Mouse (Mus musculus) heart, embryonic 13.5 days (tissue): Measurements from ENCODE around the gene Fuca1. TPM values are rescaled to one million over a fixed set of nuclear protein-coding genes. Genes with fewer than 3 reads are reported as not detected.

Experiments
- ATAC-seq: fragments of 200-750 bp; cut with Nextera tagmentation; 2 replicates; pipeline ENCODE4 v1.8.0; 2017; ENCODE audit warnings: moderate TSS enrichment; ENCODE audit not compliant: insufficient number of reproducible peaks, low FRiP score, low TSS enrichment; ENCODE audit errors: extremely low read depth
- H3K27ac ChIP-seq: fragments of 300-500 bp; sonication (generic); replicated peaks from 2 replicates; pipeline ENCODE4 v1.5.1; 2015; ENCODE audit warnings: moderate library complexity, mild to moderate bottlenecking, inconsistent platforms
- H3K27me3 ChIP-seq: fragments of 300-500 bp; sonication (generic); replicated peaks from 2 replicates; pipeline ENCODE4 v1.6.1; 2015; ENCODE audit warnings: mild to moderate bottlenecking, inconsistent platforms
- H3K36me3 ChIP-seq: fragments of 300-500 bp; sonication (generic); 2 replicates; pipeline ENCODE4 v1.6.1; 2015; ENCODE audit warnings: mild to moderate bottlenecking, inconsistent platforms
- H3K4me1 ChIP-seq: fragments of 300-500 bp; sonication (generic); 2 replicates; pipeline ENCODE4 v1.6.1; 2015; ENCODE audit warnings: inconsistent platforms
- H3K4me2 ChIP-seq: fragments of 300-500 bp; sonication (generic); 2 replicates; pipeline ENCODE4 v1.6.1; 2015; ENCODE audit warnings: inconsistent platforms, mild to moderate bottlenecking, moderate library complexity
- H3K4me3 ChIP-seq: fragments of 300-500 bp; sonication (generic); 2 replicates; pipeline ENCODE4 v1.5.1; 2015; ENCODE audit warnings: moderate library complexity, mild to moderate bottlenecking, inconsistent platforms
- H3K9ac ChIP-seq: fragments of 300-500 bp; sonication (generic); 2 replicates; pipeline ENCODE4 v1.6.1; 2015; ENCODE audit warnings: inconsistent platforms, mild to moderate bottlenecking, moderate library complexity
- H3K9me3 ChIP-seq: fragments of 300-500 bp; sonication (generic); 2 replicates; pipeline ENCODE4 v1.6.1; 2016; ENCODE audit warnings: inconsistent platforms
- WGBS: fragments of 180-500 bp; shearing (Covaris S2); methylation state at CpG from one replicate; pipeline ENCODE4 v1.1.7; 2015; ENCODE audit warnings: mixed read lengths; 5-methylcytosine and 5-hydroxymethylcytosine counted together
- polyA plus RNA-seq: library from polyadenylated mRNA; unstranded; fragments of >200 nt; fragmentation: Nextera tagmentation; extraction: Ambion mirVana; gene quantifications from 2 replicates; pipeline ENCODE4 v1.2.1, GENCODE M21; 2015

The Fuca1 gene
- polyA plus RNA-seq = 46.0 and 47.9 TPM in 2 replicates

DNA sequence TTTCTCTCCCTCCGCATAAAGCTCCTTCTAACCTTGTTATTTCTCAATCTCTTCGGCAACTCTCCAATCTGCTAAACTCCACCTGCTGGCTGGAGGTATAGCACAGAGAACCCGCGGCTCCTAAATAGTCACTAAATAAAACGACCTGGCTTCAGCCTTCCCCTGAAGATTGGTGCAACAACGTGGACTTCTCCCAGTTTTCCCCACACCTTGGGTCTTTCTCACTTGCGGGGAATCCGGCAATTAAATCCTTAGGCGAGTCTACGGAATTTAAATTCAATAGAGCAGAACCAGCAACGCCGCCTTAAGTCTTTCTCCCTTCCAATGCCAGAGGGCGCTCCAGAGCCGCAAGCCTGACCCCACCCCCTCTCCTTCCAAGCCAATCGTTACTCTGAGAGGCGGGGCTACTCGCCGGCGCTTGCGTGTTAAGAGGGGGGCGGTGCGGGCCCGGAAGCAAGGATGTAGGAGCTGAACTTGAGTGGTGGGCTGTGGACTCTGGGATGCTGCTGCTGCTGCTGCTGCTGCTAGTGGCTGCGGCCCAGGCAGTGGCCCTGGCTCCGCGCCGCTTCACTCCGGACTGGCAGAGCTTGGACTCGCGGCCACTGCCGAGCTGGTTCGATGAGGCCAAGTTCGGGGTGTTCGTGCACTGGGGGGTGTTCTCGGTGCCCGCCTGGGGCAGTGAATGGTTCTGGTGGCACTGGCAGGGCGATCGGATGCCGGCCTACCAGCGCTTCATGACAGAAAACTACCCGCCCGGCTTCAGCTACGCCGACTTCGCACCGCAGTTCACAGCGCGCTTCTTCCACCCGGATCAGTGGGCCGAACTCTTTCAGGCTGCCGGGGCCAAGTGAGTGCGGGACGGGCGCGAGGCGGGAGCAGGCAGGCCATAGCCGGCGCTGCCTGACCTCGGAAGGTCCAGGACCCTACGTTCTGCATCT lies at the start of gene Fuca1:
Gene Fuca1, plus strand, starts transcription at position 432 of the 938 bp plus-strand sequence.
- H3K4me1 ChIP-seq = peaks cover 17% of the 10 kb centered on the region

GRCm38 (mm10) chr4:135872015-135872414 lies 48.5 kb upstream of the Fuca1 start:
- peak overlapping the region; percentile 96 for H3K9ac ChIP-seq
- H3K36me3 ChIP-seq = peaks cover 36% of the 10 kb centered on the region
- peaks cover 58% of the 10 kb centered on the region for H3K4me1 ChIP-seq
- WGBS = 35% methylated on average over 3 of the region's 3 CpGs
- H3K27ac ChIP-seq = peak overlapping the region; percentile 98
- H3K27me3 ChIP-seq = no peaks in the 10 kb centered on the region
- ATAC-seq = no peak
- H3K4me3 ChIP-seq = peak overlapping the region; percentile 76
- peak overlapping the region; percentile 74 for H3K4me2 ChIP-seq
- H3K9me3 ChIP-seq = no peaks in the 10 kb centered on the region

More for the DNA sequence above, at the start of gene Fuca1:
- H3K27me3 ChIP-seq = no peaks in the 10 kb centered on the region
- H3K9ac ChIP-seq = peak within 1 kb of the TSS; percentile 88
- WGBS = 1% methylated on average over 60 of the region's 60 CpGs
- H3K36me3 ChIP-seq = peaks cover 20% of the 10 kb centered on the region
- H3K4me2 ChIP-seq = peak within 1 kb of the TSS; percentile 93
- no peaks in the 10 kb centered on the region for H3K9me3 ChIP-seq
- peak within 1 kb of the TSS; percentile 74 for H3K27ac ChIP-seq
- peak; percentile 94 for ATAC-seq
- peak within 1 kb of the TSS; percentile 89 for H3K4me3 ChIP-seq

DNA sequence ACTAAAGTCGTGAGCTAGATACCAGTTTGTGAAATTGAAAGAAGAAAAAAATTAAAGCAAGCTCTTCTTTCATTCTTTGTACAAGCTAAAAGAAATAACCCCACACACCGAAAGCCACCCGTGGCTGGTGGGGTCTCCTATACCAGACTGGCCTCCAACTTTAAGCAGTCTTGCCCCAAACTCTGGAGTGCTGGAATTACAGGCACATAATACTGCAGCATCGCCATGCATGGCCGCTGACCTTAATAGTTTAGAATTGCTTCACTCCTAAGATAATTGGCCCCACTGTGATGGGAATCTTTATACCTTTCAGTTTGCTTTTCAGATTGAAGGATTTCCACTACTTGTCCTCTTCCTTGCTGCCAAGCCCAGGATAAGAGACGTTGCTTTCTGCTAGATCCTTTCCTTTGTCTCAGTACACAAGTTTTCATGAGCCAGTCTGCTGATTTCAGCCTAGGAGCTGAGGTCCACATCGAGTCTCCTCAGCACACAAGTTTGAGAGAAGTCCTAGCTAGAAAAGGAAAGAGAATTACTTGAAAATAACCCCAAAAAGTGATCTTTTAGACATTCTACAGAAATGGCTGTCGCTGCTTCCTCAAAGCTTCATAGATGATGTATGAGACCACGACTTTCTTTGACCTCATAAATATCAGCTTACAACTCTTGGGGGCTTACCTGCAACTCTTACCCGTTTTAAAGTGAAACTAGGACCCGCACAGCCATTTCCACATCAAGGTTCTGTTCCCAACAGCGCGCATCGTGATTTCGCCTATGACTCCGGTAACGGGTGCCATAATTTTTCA lies 47.7 kb upstream of the Fuca1 start:
- peak overlapping the region; percentile 98 for H3K27ac ChIP-seq
- H3K4me2 ChIP-seq = peak overlapping the region; percentile 74
- H3K27me3 ChIP-seq = no peaks in the 10 kb centered on the region
- H3K4me1 ChIP-seq = peaks cover 60% of the 10 kb centered on the region
- ATAC-seq = no peak
- WGBS = 12% methylated on average over 17 of the region's 17 CpGs
- peak overlapping the region; percentile 76 for H3K4me3 ChIP-seq
- no peaks in the 10 kb centered on the region for H3K9me3 ChIP-seq
- peaks cover 33% of the 10 kb centered on the region for H3K36me3 ChIP-seq
- peak overlapping the region; percentile 96 for H3K9ac ChIP-seq

DNA sequence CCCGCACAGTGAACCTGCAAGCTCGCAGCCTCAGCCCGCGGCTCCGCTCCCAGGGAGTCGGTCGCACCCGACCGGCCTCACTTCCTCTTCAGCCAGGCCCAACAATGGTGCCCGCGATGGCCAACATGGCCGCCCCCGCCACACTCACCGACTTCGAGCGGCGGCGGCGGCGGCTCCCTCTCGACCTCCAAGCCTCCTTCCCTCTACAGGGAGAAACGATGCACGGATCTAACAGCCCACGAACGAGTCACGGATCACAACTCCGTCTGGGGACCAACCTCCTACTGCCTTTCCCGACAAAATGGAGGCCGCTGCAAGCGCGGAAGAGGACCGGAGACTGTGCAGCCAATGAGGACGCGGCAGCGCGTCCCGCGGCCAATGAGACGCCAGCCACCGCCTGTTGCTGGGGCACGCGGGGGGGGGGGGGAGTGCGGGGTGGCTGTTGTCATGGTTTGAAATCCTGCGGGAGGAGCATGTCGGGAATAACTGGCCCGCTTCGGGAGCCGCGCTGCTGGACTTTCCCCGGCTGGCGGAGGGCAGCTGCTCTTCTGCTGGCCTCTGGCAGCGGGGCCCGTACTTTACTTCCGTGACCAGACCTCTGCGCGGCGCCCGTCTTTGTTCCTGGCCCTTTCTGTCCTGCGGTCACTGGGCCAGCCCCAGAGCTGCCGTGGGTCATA lies 46.9 kb upstream of the Fuca1 start, which contains the start of gene Pnrc2:
Gene Pnrc2, minus strand, starts transcription at position 325 of the 677 bp plus-strand sequence.
- whole genome bisulfite sequencing = 0% methylated on average over 60 of the region's 60 CpGs
- peak within 1 kb of the TSS; percentile 98 for H3K27ac ChIP-seq
- H3K4me3 ChIP-seq = peak within 1 kb of the TSS; percentile 76
- no peaks in the 10 kb centered on the region for H3K9me3 ChIP-seq
- H3K4me2 ChIP-seq = peak within 1 kb of the TSS; percentile 74
- peaks cover 60% of the 10 kb centered on the region for H3K4me1 ChIP-seq
- H3K36me3 ChIP-seq = peaks cover 33% of the 10 kb centered on the region
- peak; percentile 88 for ATAC-seq
- H3K27me3 ChIP-seq = no peaks in the 10 kb centered on the region
- peak within 1 kb of the TSS; percentile 96 for H3K9ac ChIP-seq

DNA sequence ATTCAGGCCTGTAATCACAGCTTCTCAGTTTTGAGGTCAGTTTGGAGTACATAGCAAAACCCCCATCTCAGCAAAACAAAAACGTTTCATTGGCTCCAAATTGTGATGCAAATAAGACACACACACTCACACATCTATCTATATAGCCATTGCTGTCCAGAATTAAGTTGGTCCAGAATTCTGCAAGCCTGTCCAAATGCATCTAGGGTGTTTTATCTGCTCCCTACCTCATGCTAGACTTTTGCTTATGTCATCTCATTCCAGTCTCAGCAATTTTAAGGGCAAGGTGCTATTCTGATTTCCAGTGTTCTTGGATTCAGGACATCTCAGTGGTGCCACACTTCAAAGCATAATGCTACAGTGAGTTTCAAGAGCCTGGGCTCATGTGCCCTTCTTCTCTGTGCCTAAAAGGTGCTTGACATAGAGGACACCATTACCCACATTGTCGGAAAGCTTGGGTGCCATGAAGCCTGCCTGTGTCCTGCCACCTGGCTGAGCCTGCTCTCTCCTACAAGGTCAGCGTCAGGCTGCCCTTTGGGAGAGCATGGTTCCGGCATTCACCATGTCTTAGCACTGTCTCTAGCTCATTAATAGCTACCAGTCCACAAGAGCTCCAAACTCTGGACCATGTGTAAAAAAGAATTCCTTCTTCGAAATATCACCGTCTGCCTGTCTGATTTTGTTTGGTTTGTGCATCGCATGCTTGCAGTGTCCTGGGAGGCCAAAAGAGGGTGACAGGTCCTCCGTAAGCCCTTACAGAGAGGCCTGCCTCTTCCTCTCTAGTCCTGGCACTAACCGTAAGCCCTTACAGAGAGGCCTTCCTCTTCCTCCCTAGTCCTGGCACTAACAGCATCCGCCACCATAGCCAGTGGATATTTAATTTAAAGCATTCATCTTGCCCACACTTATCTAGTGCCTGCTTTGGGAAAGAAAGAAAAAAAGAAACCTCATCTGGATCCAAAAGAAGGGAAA lies 45.7 kb upstream of the Fuca1 start:
- H3K27ac ChIP-seq = peak overlapping the region; percentile 98

GRCm38 (mm10) chr4:135875546-135875945 lies 45.0 kb upstream of the Fuca1 start:
- peak overlapping the region; percentile 96 for H3K9ac ChIP-seq
- H3K4me1 ChIP-seq = peaks cover 53% of the 10 kb centered on the region
- WGBS = 43% methylated on average over 7 of the region's 7 CpGs

More for the DNA sequence above, 45.7 kb upstream of the Fuca1 start:
- Histone ChIP-seq H3K9me3 (no peaks in the 10 kb centered on the region), H3K4me3 (peak overlapping the region; percentile 76), H3K36me3 (peaks cover 25% of the 10 kb centered on the region), H3K4me2 (peak overlapping the region; percentile 74), H3K9ac (peak overlapping the region; percentile 96), H3K27me3 (no peaks in the 10 kb centered on the region), H3K4me1 (peaks cover 56% of the 10 kb centered on the region)
- ATAC-seq = no peak
- WGBS = 85% methylated on average over 10 of the region's 10 CpGs

GRCm38 (mm10) chr4:135875991-135876582 lies 44.4 kb upstream of the Fuca1 start:
- peak overlapping the region; percentile 32 for H3K4me3 ChIP-seq
- H3K9ac ChIP-seq = peak overlapping the region; percentile 96
- H3K9me3 ChIP-seq = no peaks in the 10 kb centered on the region
- peaks cover 47% of the 10 kb centered on the region for H3K4me1 ChIP-seq
- H3K36me3 ChIP-seq = peaks cover 17% of the 10 kb centered on the region
- ATAC-seq = no peak
- peak overlapping the region; percentile 98 for H3K27ac ChIP-seq
- no peaks in the 10 kb centered on the region for H3K27me3 ChIP-seq
- WGBS = 6% methylated on average over 9 of the region's 9 CpGs
- H3K4me2 ChIP-seq = peak overlapping the region; percentile 68

More at GRCm38 (mm10) chr4:135875546-135875945, 45.0 kb upstream of the Fuca1 start:
- Histone ChIP-seq H3K4me3 (peak overlapping the region; percentile 32; the same call in 1 of the 2 replicates), H3K9me3 (no peaks in the 10 kb centered on the region), H3K27ac (peak overlapping the region; percentile 98), H3K4me2 (peak overlapping the region; percentile 68), H3K27me3 (no peaks in the 10 kb centered on the region), H3K36me3 (peaks cover 23% of the 10 kb centered on the region)
- no peak for ATAC-seq

DNA sequence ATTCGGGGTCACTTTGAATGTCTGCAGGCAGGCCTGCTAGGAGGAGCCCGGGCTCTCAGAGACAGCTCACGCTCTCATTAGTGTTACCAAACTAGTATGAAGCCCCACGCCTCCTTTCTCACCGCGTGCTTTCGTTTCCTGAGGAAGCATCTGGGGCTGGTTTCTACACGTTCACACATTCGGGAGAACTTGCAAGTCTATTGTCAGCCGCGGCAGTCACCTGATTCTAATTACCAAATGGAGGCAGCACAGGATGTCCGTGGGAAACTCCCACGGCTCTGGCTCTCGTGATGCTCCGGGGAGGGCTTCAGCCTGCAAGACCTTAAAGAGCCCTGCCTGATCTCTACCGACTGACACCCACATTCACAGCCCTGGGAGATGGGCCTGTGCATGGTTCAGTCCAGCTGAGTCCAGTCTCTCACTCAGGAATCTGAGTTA lies 43.9 kb upstream of the Fuca1 start:
- WGBS = 2% methylated on average over 16 of the region's 16 CpGs
- H3K4me2 ChIP-seq = peak overlapping the region; percentile 68
- peak overlapping the region; percentile 98 for H3K27ac ChIP-seq
- ATAC-seq = no peak
- H3K9ac ChIP-seq = peak overlapping the region; percentile 96
- H3K9me3 ChIP-seq = no peaks in the 10 kb centered on the region
- H3K36me3 ChIP-seq = peaks cover 13% of the 10 kb centered on the region
- H3K4me3 ChIP-seq = peak overlapping the region; percentile 32
- no peaks in the 10 kb centered on the region for H3K27me3 ChIP-seq
- peaks cover 44% of the 10 kb centered on the region for H3K4me1 ChIP-seq

- no peak for ATAC-seq
- 72% methylated on average over 2 of the region's 2 CpGs for WGBS
- Histone ChIP-seq H3K9ac (no peak overlapping the region), H3K4me2 (no peak overlapping the region), H3K9me3 (no peaks in the 10 kb centered on the region), H3K4me1 (peaks cover 32% of the 10 kb centered on the region), H3K36me3 (peaks cover 2% of the 10 kb centered on the region), H3K4me3 (no peak overlapping the region), H3K27me3 (no peaks in the 10 kb centered on the region), H3K27ac (no peak overlapping the region)
These were observed 42.8 kb upstream of the Fuca1 start for GRCm38 (mm10) chr4:135877742-135878141.
